25 mouse cellular contexts compared by ENCODE assay signal in the genomic region with DNA sequence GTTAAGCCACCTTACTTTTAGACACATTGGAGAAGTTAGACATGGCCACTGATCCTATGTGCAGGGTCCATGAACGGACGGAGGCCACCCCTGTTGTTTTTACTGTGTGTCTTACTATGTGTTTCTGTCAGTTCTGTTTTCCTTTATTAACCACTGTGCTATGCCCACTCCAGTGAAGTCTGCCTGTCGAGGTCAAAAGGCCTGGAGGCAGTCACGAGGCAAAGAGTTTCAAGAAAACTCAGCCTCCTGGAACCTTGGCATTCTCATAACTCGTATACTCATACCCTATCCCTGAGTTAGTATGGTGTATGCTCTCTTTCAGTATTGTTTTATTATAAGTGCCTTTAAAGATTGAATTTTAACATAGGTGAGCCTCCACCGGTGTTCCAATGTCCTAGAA. TPM values are rescaled to one million over a fixed set of nuclear protein-coding genes. Genes with fewer than 3 reads are reported as not detected.
DNase-seq lines count a peak whose midpoint lies in the region; TF ChIP-seq lines count a peak whose summit lies in the region.
"Had no signal": no experiment of that assay in that cellular context is flagged by ENCODE, and none has a peak within 500 bp of the region (broad histone marks: within the 10 kb centered on the region; RNA-seq: fewer than 3 reads in every experiment).

No protein-coding gene starts in this region.

- H3K4me3 ChIP-seq in kidney, adult 2 months (ENCODE audit: insufficient read depth, low read depth, low read length) = no peak overlapping the region
- H3K4me3 ChIP-seq in ES-E14 (ENCODE audit: insufficient read depth in 1 of 2, low read depth in 1 of 2, low read length in 2 of 2, poor library complexity in 1 of 2, severe bottlenecking in 1 of 2) = no peak overlapping the region
- H3K4me3 ChIP-seq: forebrain, embryonic 10.5 days; forebrain, embryonic 13.5 days; hindbrain, embryonic 12.5 days; hindbrain, embryonic 15.5 days had no signal

- in situ Hi-C loops in ES-E14 (cut with MboI; ENCODE audit: low sequenced_read_pairs in 2 of 2, unreplicated experiment in 2 of 2) = no loop called here

- H3K4me1 ChIP-seq in kidney, adult 2 months (ENCODE audit: control insufficient read depth, insufficient read depth, low read length) = peaks cover 5% of the 10 kb centered on the region; the same call in 1 of the 2 replicates
- peaks cover 0 to 2% of the 10 kb centered on the region in 2 experiments; a peak in 1 of 4 replicates for H3K4me1 ChIP-seq in ES-E14 (ENCODE audit: control insufficient read depth in 2 of 2, insufficient read depth in 2 of 2, low read length in 2 of 2, poor library complexity in 1 of 2)
- H3K4me1 ChIP-seq: forebrain, embryonic 10.5 days; forebrain, embryonic 13.5 days; hindbrain, embryonic 12.5 days; hindbrain, embryonic 15.5 days had no signal

- peak; percentile 64 for DNase-seq in kidney, adult 2 months
- no peak for DNase-seq in kidney, postnatal 10 days
- DNase-seq in kidney, postnatal 36 days = peak; percentile 25 to 39
- no peak for DNase-seq in kidney, postnatal 14 days
- peak; percentile 17 for DNase-seq in ES-E14 (ENCODE audit: low read depth, low spot score)
- DNase-seq in thymus, adult 18-20 months = no peak
- DNase-seq in ovary, adult 18-20 months (ENCODE audit: low spot score) = no peak
- DNase-seq: adrenal gland, postnatal 10 days; adrenal gland, postnatal 36 days; cerebellum, adult 18-20 months; cerebellum, adult 9-10 months; cerebellum, postnatal 14 days; gastrocnemius, postnatal 14 days; heart, adult 11 months had no signal

- H3K9me3 ChIP-seq in ES-E14 (ENCODE audit: control insufficient read depth, insufficient read depth, low read depth, low read length) = no peaks in the 10 kb centered on the region
- H3K9me3 ChIP-seq: forebrain, embryonic 13.5 days; hindbrain, embryonic 12.5 days; hindbrain, embryonic 15.5 days had no signal

- H3K27me3 ChIP-seq in kidney, adult 2 months (replicated peaks; ENCODE audit: control insufficient read depth, insufficient read depth, low read length) = no peaks in the 10 kb centered on the region
- H3K27me3 ChIP-seq: forebrain, embryonic 13.5 days; hindbrain, embryonic 12.5 days; hindbrain, embryonic 15.5 days had no signal

- WGBS in kidney, adult 2 months = 46% methylated on average over 6 of the region's 6 CpGs

- no peak overlapping the region for H3K9ac ChIP-seq in ES-E14 (ENCODE audit: insufficient read depth, low read depth, low read length, poor library complexity, severe bottlenecking)
- H3K9ac ChIP-seq: forebrain, embryonic 13.5 days; hindbrain, embryonic 12.5 days; hindbrain, embryonic 15.5 days had no signal

- TF ChIP-seq POLR2A in kidney, adult 2 months (IDR thresholded peaks at IDR 0.05; ENCODE audit: low read depth, low read length) = no peak

- no peak overlapping the region; the same call in 1 of the 2 replicates for H3K27ac ChIP-seq in kidney, adult 2 months (ENCODE audit: insufficient read depth, low read depth, low read length)
- peak overlapping the region; percentile 58 for H3K27ac ChIP-seq in ES-E14 (ENCODE audit: insufficient read depth, low read depth, low read length, poor library complexity, severe bottlenecking)
- H3K27ac ChIP-seq: forebrain, embryonic 10.5 days; forebrain, embryonic 13.5 days; hindbrain, embryonic 12.5 days; hindbrain, embryonic 15.5 days had no signal

- no peak for TF ChIP-seq CTCF in kidney, adult 2 months (conservative IDR thresholded peaks at IDR 0.05; ENCODE audit: insufficient read depth, insufficient read length, low read depth, low read length)

- H3K36me3 ChIP-seq in kidney, adult 2 months (ENCODE audit: control insufficient read depth, insufficient read depth, low read length) = no peaks in the 10 kb centered on the region
- no peaks in the 10 kb centered on the region for H3K36me3 ChIP-seq in ES-E14 (ENCODE audit: control insufficient read depth, insufficient read depth, low read length, poor library complexity, severe bottlenecking)
- H3K36me3 ChIP-seq: forebrain, embryonic 10.5 days; hindbrain, embryonic 12.5 days; hindbrain, embryonic 15.5 days had no signal

TF ChIP-seq in ES-E14, 5 proteins besides CTCF, POLR2A, EP300 and RAD21:
- TF ChIP-seq CHD2 (IDR thresholded peaks at IDR 0.05; ENCODE audit: low read depth, low read length) (no peak), MAFK (IDR thresholded peaks at IDR 0.05; ENCODE audit: insufficient read depth, low read depth, low read length) (no peak), HCFC1 (IDR thresholded peaks at IDR 0.05; ENCODE audit: borderline replicate concordance, insufficient read depth, low read length) (no peak), ZC3H11A (IDR thresholded peaks at IDR 0.05; ENCODE audit: borderline replicate concordance, low read depth, low read length) (no peak), ZNF384 (IDR thresholded peaks at IDR 0.05; ENCODE audit: low read depth, low read length) (no peak)

RNA-seq across cellular contexts. Expression of a gene that starts 7.3 kb away (rescaled TPM):
- 0.17 TPM in 1 of 2 replicates, not detected in the other for polyA plus RNA-seq in kidney, adult 2 months (2012; rRNA removed)
- 0.90 and 1.4 TPM in 2 replicates for total RNA-seq in ES-E14 (2012; rRNA removed)
- total RNA-seq: adrenal gland, adult 18-20 months; adrenal gland, postnatal 36 days; heart, adult 8-10 months; heart, postnatal 25 days; MEL had no signal
- polyA plus RNA-seq: embryonic facial prominence, embryonic 11.5 days; hindbrain, embryonic 12.5 days had no signal

RNA-seq across cellular contexts. Expression of a gene that starts 19.9 kb away (rescaled TPM):
- 1.8 and 2.3 TPM in 2 replicates for polyA plus RNA-seq in kidney, adult 2 months (2012; rRNA removed)
- 0.22 and 0.37 TPM in 2 replicates for total RNA-seq in ES-E14 (2012; rRNA removed)
- total RNA-seq: MEL had no signal

RNA-seq across cellular contexts. Expression of a gene that starts 30.3 kb away (rescaled TPM):
- polyA plus RNA-seq in kidney, adult 2 months (2012; rRNA removed) = 0.14 TPM in 2 replicates
- 0.32 and 0.76 TPM in 2 replicates for total RNA-seq in ES-E14 (2012; rRNA removed)
- total RNA-seq: heart, adult 8-10 months; heart, postnatal 25 days; hematopoietic stem cell, adult 5-6 weeks had no signal
- polyA plus RNA-seq: C2C12; embryonic facial prominence, embryonic 11.5 days; forebrain, embryonic 13.5 days had no signal

RNA-seq across cellular contexts. Expression of a gene that starts 30.4 kb away (rescaled TPM):
- polyA plus RNA-seq in kidney, adult 2 months (2012; rRNA removed) = 13.8 and 15.7 TPM in 2 replicates
- 10.1 and 12.8 TPM in 2 replicates for total RNA-seq in ES-E14 (2012; rRNA removed)

RNA-seq across cellular contexts. Expression of a gene that starts 30.5 kb away (rescaled TPM):
- polyA plus RNA-seq in kidney, adult 2 months (2012; rRNA removed) = 8.9 and 12.5 TPM in 2 replicates
- total RNA-seq in ES-E14 (2012; rRNA removed) = 7.1 and 8.2 TPM in 2 replicates

Comparison
In these comparisons a context has a peak if more than half of its experiments do, and no peak if none do; other contexts are left out.
1. DNase-seq: peak in kidney, adult 2 months (single experiment), kidney, postnatal 36 days (2 of 2) and ES-E14 (single experiment); none in kidney, postnatal 10 days (single experiment), kidney, postnatal 14 days (single experiment), thymus, adult 18-20 months (0 of 2) and ovary, adult 18-20 months (single experiment).